9 mouse cellular contexts compared by ENCODE assay signal in genomic region chr4:152647620-152648019, GRCm38 (mm10).
DNase-seq lines count a peak whose midpoint lies in the region; ATAC-seq and TF ChIP-seq lines count a peak whose summit lies in the region.
"Had no signal": no experiment of that assay in that cellular context is flagged by ENCODE, and none has a peak within 500 bp of the region (broad histone marks: within the 10 kb centered on the region; RNA-seq: fewer than 3 reads in every experiment).

No protein-coding gene starts in this region.

- no peak overlapping the region for H3K9ac ChIP-seq in forebrain, embryonic 16.5 days (replicated peaks; ENCODE audit: low read depth, low read length)

- H3K4me2 ChIP-seq in forebrain, embryonic 16.5 days (ENCODE audit: low read length) = no peak overlapping the region

- TF ChIP-seq POLR2A in cortical plate, adult 2 months (IDR thresholded peaks at IDR 0.05; ENCODE audit: extremely low read depth, insufficient read depth, low read length) = no peak
- TF ChIP-seq POLR2A in olfactory bulb, adult 2 months (IDR thresholded peaks at IDR 0.05; ENCODE audit: insufficient read depth, low read depth, low read length) = no peak

- H3K36me3 ChIP-seq in forebrain, embryonic 16.5 days (ENCODE audit: control insufficient read depth, insufficient read depth) = no peaks in the 10 kb centered on the region
- H3K36me3 ChIP-seq: G1E had no signal

- no peaks in the 10 kb centered on the region for H3K27me3 ChIP-seq in forebrain, embryonic 16.5 days (replicated peaks; ENCODE audit: control insufficient read depth, insufficient read depth, low read length)

- WGBS in olfactory bulb, adult 2 months = 63% methylated on average over 7 of the region's 7 CpGs
- WGBS in forebrain, embryonic 16.5 days = 63% methylated on average over 7 of the region's 7 CpGs

- H3K27ac ChIP-seq in cortical plate, adult 2 months (ENCODE audit: insufficient read depth, low read length) = no peak overlapping the region
- no peak overlapping the region for H3K27ac ChIP-seq in olfactory bulb, adult 2 months (ENCODE audit: insufficient read depth, low read depth, low read length)
- H3K27ac ChIP-seq in forebrain, embryonic 16.5 days (ENCODE audit: low read length) = no peak overlapping the region

- peak; percentile 65 for TF ChIP-seq CTCF in cortical plate, adult 2 months (IDR thresholded peaks at IDR 0.05; ENCODE audit: extremely low read depth, insufficient read depth, low read length)
- peak; percentile 65; the same call in 1 of the 2 replicates for TF ChIP-seq CTCF in olfactory bulb, adult 2 months (IDR thresholded peaks at IDR 0.05; ENCODE audit: insufficient read depth, low read depth, low read length)

- H3K9me3 ChIP-seq in forebrain, embryonic 16.5 days (ENCODE audit: control insufficient read depth, low read length) = no peaks in the 10 kb centered on the region

- intact Hi-C loops in heart, postnatal 14 days (cut with DNase I) = no loop called here
- intact Hi-C loops in heart, postnatal 25 days (cut with DNase I) = no loop called here

- ATAC-seq in forebrain, embryonic 16.5 days = no peak
- ATAC-seq in monocyte, adult 5-6 weeks (replicated peaks; ENCODE audit: insufficient number of reproducible peaks, low FRiP score, low TSS enrichment, poor library complexity, severe bottlenecking) = no peak

- peak; percentile 23 to 30 for DNase-seq in heart, postnatal 14 days
- no peak for DNase-seq in heart, postnatal 25 days (ENCODE audit: low spot score)
- DNase-seq in right cerebral cortex, adult 18-20 months = peak; percentile 37
- no peak for DNase-seq in right cerebral cortex, postnatal 4 days

- no peak overlapping the region for H3K4me3 ChIP-seq in cortical plate, adult 2 months (ENCODE audit: insufficient read depth, low read length)
- H3K4me3 ChIP-seq in olfactory bulb, adult 2 months (ENCODE audit: insufficient read depth, low read depth, low read length) = no peak overlapping the region
- no peak overlapping the region for H3K4me3 ChIP-seq in forebrain, embryonic 16.5 days (replicated peaks; ENCODE audit: low read length)

- no peaks in the 10 kb centered on the region for H3K4me1 ChIP-seq in cortical plate, adult 2 months (ENCODE audit: control insufficient read depth, insufficient read depth, low read length)
- H3K4me1 ChIP-seq in olfactory bulb, adult 2 months (ENCODE audit: control insufficient read depth, insufficient read depth, low read length) = peaks cover 12% of the 10 kb centered on the region
- no peaks in the 10 kb centered on the region for H3K4me1 ChIP-seq in forebrain, embryonic 16.5 days (replicated peaks; ENCODE audit: control insufficient read depth, insufficient read depth, low read length)

Comparison
In these comparisons a context has a peak if more than half of its experiments do, and no peak if none do; other contexts are left out.
1. DNase-seq: peak in heart, postnatal 14 days (2 of 2) and right cerebral cortex, adult 18-20 months (single experiment); none in heart, postnatal 25 days (single experiment) and right cerebral cortex, postnatal 4 days (single experiment).